Mouse (Mus musculus) left cerebral cortex, adult 6 months (tissue): ENCODE results near the gene Zfp772. TPM values are rescaled to one million over a fixed set of nuclear protein-coding genes. Genes with fewer than 3 reads are reported as not detected.

Source experiments
- long read RNA-seq, 2 experiments: library from polyadenylated mRNA; unstranded; transcript quantifications; one replicate each; pipeline ENCODE4 v2.0.0; 2019 to 2020
- polyA plus RNA-seq: library from polyadenylated mRNA; unstranded; fragments of <200 nt; fragmentation: Nextera tagmentation; gene quantifications from 2 replicates; pipeline ENCODE4 v1.2.3, GENCODE M21; 2021

Zfp772 gene
- polyA plus RNA-seq, result 4.1 and 4.9 TPM in 2 replicates
- long read RNA-seq, experiment 1, transcript Zfp772-201 (5 exons, 2,777 nt), result major isoform, 39 of 49 reads
- long read RNA-seq, experiment 1, partial matches to known transcripts, result 3 of 49 reads
- long read RNA-seq, experiment 1, other reads (novel, unspliced or antisense), result 7 of 49 reads
- long read RNA-seq, experiment 2, partial matches to known transcripts, result 1 of 8 reads
- long read RNA-seq, experiment 2, other reads (novel, unspliced or antisense), result 3 of 8 reads

DNA sequence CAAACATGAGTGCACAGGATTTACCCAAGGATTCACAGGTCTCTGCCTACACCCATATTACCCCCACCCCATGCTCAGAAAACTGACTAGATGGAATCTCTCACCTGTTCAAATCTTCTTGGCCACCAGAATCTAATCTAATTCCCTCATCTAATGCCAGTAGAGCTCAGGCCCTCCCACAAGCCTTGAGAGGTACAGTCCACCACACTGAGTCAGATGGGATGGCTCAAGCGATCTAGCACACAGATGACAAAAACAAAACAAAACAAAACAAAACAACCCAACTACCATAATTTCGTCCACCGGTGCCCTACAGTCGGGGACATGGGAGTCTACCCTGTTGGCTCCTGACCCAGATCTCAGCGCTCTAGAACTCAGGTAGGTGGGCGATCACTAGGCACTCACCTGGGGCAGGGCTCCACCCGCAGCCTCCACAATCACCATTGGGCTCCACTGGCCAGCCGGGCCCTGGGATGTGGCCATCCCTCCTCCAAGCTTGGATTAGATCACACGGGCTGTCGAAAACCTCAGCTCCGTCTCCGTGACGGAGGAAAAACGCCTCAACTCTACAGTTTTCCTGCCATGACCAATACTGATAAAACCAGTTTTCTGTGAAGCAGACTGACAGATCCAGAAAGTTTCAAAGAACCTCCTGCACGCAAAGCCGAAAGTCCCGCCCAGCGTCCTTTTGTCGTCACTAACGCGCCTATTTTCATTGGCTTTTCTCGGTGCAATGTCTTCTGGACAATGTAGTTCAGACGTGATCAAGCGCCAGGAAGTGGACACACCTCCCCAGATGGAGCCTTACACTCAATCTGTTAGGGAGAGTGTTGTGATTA, at the start of gene Zfp772:
TSS of gene Zfp772 (minus strand) at position 686 of the 839 bp plus-strand sequence.

DNA sequence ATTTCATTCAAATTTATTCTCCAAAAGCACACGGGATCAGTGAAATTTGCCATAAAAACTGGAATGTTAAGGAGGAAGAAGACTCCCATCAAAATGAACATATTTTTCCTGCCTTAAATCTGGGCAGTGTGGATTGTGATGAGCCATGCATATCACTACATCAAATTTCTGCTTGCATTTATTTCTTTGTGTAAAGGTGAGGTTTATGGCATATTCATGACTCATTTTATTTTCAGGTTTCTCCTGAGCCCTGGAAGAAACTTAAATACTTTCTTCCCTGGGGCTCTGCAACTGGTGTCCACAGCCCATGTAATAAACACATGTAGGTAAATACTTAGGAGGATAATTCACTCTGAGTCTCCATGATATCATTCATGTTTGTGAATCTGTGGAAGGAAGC, 37.4 kb upstream of the Zfp772 start, which contains the start of gene Vmn2r29:
TSS of gene Vmn2r29 (minus strand) at position 101 of the 400 bp plus-strand sequence.

GRCm38 (mm10) chr7:7171227-7172147, 38.3 kb downstream of the Zfp772 start, which contains the start of gene Zfp418:
Gene Zfp418, plus strand, starts transcription at chr7:7171330.

Other genes with a start within 250 kb of the Zfp772 start
- not detected in 2 replicates for gene Aurkc, start 214.7 kb downstream of the Zfp772 start, polyA plus RNA-seq
- gene Zfp954, start 88.5 kb downstream of the Zfp772 start, polyA plus RNA-seq, result 11.8 and 15.8 TPM in 2 replicates
- 0.48 and 0.88 TPM in 2 replicates for gene Zfp773, start 73.2 kb downstream of the Zfp772 start, polyA plus RNA-seq
- 3.2 and 3.4 TPM in 2 replicates for gene Zfp418, start 38.7 kb downstream of the Zfp772 start, polyA plus RNA-seq
- gene Vmn2r29, start 37.3 kb upstream of the Zfp772 start, polyA plus RNA-seq, result 0.39 and 1.1 TPM in 2 replicates
- gene Gm45844, start 68.3 kb upstream of the Zfp772 start, polyA plus RNA-seq, result 11.5 and 12.4 TPM in 2 replicates
- gene Clcn4, start 90.9 kb upstream of the Zfp772 start, polyA plus RNA-seq, result 119 and 147 TPM in 2 replicates
- gene Vmn2r30, start 127.6 kb upstream of the Zfp772 start, polyA plus RNA-seq, result 0.01 TPM in 1 of 2 replicates, not detected in the other
- gene Gm45783, start 164.6 kb upstream of the Zfp772 start, polyA plus RNA-seq, result 0.33 TPM in 1 of 2 replicates, not detected in the other
- not detected in 2 replicates for gene Vmn2r31, start 189.7 kb upstream of the Zfp772 start, polyA plus RNA-seq